Mouse (Mus musculus): ENCODE data around the gene Sohlh1.
"Not testable (repeated sequence)": the region's sequence is repeated elsewhere in the genome, so short reads cannot be mapped to it uniquely, and the experiment has no call there.

The Sohlh1 gene

GRCm38 (mm10) chr2:25852626-25853025 lies 5.6 kb upstream of the Sohlh1 start:
- ChIA-PET POLR2A (interaction anchor here in 2 of 4 experiments (0.9 to 1.8 kb wide), 4 partner anchors 10 to 288 kb away, joined by 3 to 4 read pairs (median 4); partner anchors contain the start of genes Camsap1 (in 1 of the 2) and Kcnt1 (in 1 of the 2)), CTCF (no interaction called here)

- CTCF ChIA-PET = interaction anchor here in 3 of 4 experiments (0.9 to 1.4 kb wide), 3 partner anchors 38 to 303 kb away, joined by 3 read pairs; no protein-coding TSS in a partner anchor
- POLR2A ChIA-PET = no interaction called here
Measured at GRCm38 (mm10) chr2:25850330-25850729, 3.3 kb upstream of the Sohlh1 start.

GRCm38 (mm10) chr2:25846516-25846915 lies 532 bp downstream of the Sohlh1 start:
- CTCF ChIA-PET = interaction anchor here in 3 of 4 experiments (0.8 to 1.7 kb wide), 8 partner anchors 9 to 387 kb away, joined by 3 to 9 read pairs (median 3); partner anchors contain the start of gene Ajm1 (in 1 of the 3)
- POLR2A ChIA-PET = interaction anchor here in 2 of 4 experiments (0.6 to 1.2 kb wide), 4 partner anchors 73 to 463 kb away, joined by 3 read pairs; no protein-coding TSS in a partner anchor

- ChIA-PET POLR2A (no interaction called here), CTCF (interaction anchor here in 2 of 4 experiments (0.8 to 1.7 kb wide), 2 partner anchors 8 kb away, joined by 4 to 7 read pairs; no protein-coding TSS in a partner anchor)
Measured at GRCm38 (mm10) chr2:25844097-25844496, 3.0 kb downstream of the Sohlh1 start.

GRCm38 (mm10) chr2:25842758-25843157 lies 4.3 kb downstream of the Sohlh1 start:
- POLR2A ChIA-PET = interaction anchor here in 1 of 4 experiments (0.5 kb wide), 1 partner anchor 147 kb away, joined by 4 read pairs; no protein-coding TSS in a partner anchor
- CTCF ChIA-PET = interaction anchor here in 1 of 4 experiments (1.6 kb wide), 1 partner anchor 45 kb away, joined by 4 read pairs; no protein-coding TSS in a partner anchor

- ChIA-PET CTCF (interaction anchor here in 2 of 4 experiments (0.6 to 1.6 kb wide), 2 partner anchors 46 to 210 kb away, joined by 4 to 5 read pairs; no protein-coding TSS in a partner anchor), POLR2A (interaction anchor here in 1 of 4 experiments (0.5 kb wide), 1 partner anchor 146 kb away, joined by 4 read pairs; no protein-coding TSS in a partner anchor)
Measured at GRCm38 (mm10) chr2:25842161-25842560, 4.9 kb downstream of the Sohlh1 start.

GRCm38 (mm10) chr2:25836291-25836690 lies 10.8 kb downstream of the Sohlh1 start:
- ChIA-PET CTCF (interaction anchor here (0.6 to 2.3 kb wide), 48 partner anchors 8 to 609 kb away, joined by 3 to 16 read pairs (median 3); partner anchors contain the start of genes Kcnt1 (in 1 of the 4), Lcn9 (in 1 of the 4), Sec16a (in 1 of the 4) and Sohlh1 (in 1 of the 4)), POLR2A (interaction anchor here in 3 of 4 experiments (0.7 to 1.3 kb wide), 5 partner anchors 10 to 671 kb away, joined by 3 to 6 read pairs (median 4); no protein-coding TSS in a partner anchor)

GRCm38 (mm10) chr2:25830786-25831185 lies 16.3 kb downstream of the Sohlh1 start:
- ChIA-PET CTCF (no interaction called here), POLR2A (no interaction called here)

- CTCF ChIA-PET = no interaction called here
Measured at GRCm38 (mm10) chr2:25828344-25828947, 18.6 kb downstream of the Sohlh1 start.

GRCm38 (mm10) chr2:25824751-25825150 lies 22.3 kb downstream of the Sohlh1 start:
- ChIA-PET CTCF (interaction anchor here in 2 of 4 experiments (0.6 to 1.7 kb wide), 2 partner anchors 11 kb away, joined by 3 read pairs; no protein-coding TSS in a partner anchor), POLR2A (no interaction called here)

More at GRCm38 (mm10) chr2:25828344-25828947, 18.6 kb downstream of the Sohlh1 start:
- POLR2A ChIA-PET = interaction anchor here in 1 of 4 experiments (1.1 kb wide), 1 partner anchor 12 kb away, joined by 3 read pairs; no protein-coding TSS in a partner anchor

GRCm38 (mm10) chr2:25822806-25823205 lies 24.2 kb downstream of the Sohlh1 start, which contains the start of gene Lcn9:
Gene Lcn9 (plus strand): TSS chr2:25823153.
- ChIA-PET POLR2A (no interaction called here), CTCF (interaction anchor here in 2 of 4 experiments (0.5 to 3.2 kb wide), 3 partner anchors 9 to 323 kb away, joined by 3 to 16 read pairs (median 3); no protein-coding TSS in a partner anchor)

- POLR2A ChIA-PET = interaction anchor here in 1 of 4 experiments (0.8 kb wide), 1 partner anchor 13 kb away, joined by 3 read pairs; no protein-coding TSS in a partner anchor
- CTCF ChIA-PET = not testable (repeated sequence)
Measured at GRCm38 (mm10) chr2:25815748-25816147, 31.3 kb downstream of the Sohlh1 start, which contains the start of gene Glt6d1. Gene Glt6d1 (minus strand): TSS chr2:25815848.

GRCm38 (mm10) chr2:25813364-25813763 lies 33.7 kb downstream of the Sohlh1 start:
- ChIA-PET CTCF (interaction anchor here in 1 of 4 experiments (1.3 kb wide), 1 partner anchor 10 kb away, joined by 3 read pairs; no protein-coding TSS in a partner anchor), POLR2A (no interaction called here)

- ChIA-PET POLR2A (no interaction called here), CTCF (no interaction called here)
Measured at GRCm38 (mm10) chr2:25811711-25812110, 35.3 kb downstream of the Sohlh1 start.

- POLR2A ChIA-PET = interaction anchor here in 2 of 4 experiments (0.6 kb wide), 2 partner anchors 275 to 729 kb away, joined by 3 to 6 read pairs; no protein-coding TSS in a partner anchor
- CTCF ChIA-PET = interaction anchor here in 2 of 4 experiments (0.6 to 0.8 kb wide), 4 partner anchors 38 to 171 kb away, joined by 3 to 8 read pairs (median 4); no protein-coding TSS in a partner anchor
Measured at GRCm38 (mm10) chr2:25798065-25798464, 49.0 kb downstream of the Sohlh1 start.

GRCm38 (mm10) chr2:25797635-25798034 lies 49.4 kb downstream of the Sohlh1 start:
- POLR2A ChIA-PET = interaction anchor here in 2 of 4 experiments (0.6 kb wide), 2 partner anchors 275 to 729 kb away, joined by 3 to 6 read pairs; no protein-coding TSS in a partner anchor
- CTCF ChIA-PET = interaction anchor here in 3 of 4 experiments (0.5 to 0.8 kb wide), 5 partner anchors 38 to 648 kb away, joined by 3 to 8 read pairs (median 4); no protein-coding TSS in a partner anchor
